Mouse (Mus musculus) liver, embryonic 14.5 days (tissue): ENCODE data around the gene Cenpj. TPM values are rescaled to one million over a fixed set of nuclear protein-coding genes. Genes with fewer than 3 reads are reported as not detected.

Source experiments
- ATAC-seq: fragments of 200-750 bp; cut with Nextera tagmentation; 2 replicates; pipeline ENCODE4 v1.8.0; 2017; ENCODE audit warnings: moderate number of reproducible peaks, mild to moderate bottlenecking, moderate library complexity; ENCODE audit not compliant: insufficient read depth
- DNase-seq, 3 experiments: peaks; one replicate each; pipeline ENCODE4 v3.0.0-alpha.2; 2012 to 2013; ENCODE audit warnings: low read depth in 3 of 3, low spot score in 3 of 3
- H3K27ac ChIP-seq: fragments of 300-500 bp; sonication (generic); 2 replicates; pipeline ENCODE4 v1.5.1; 2014; ENCODE audit warnings: moderate library complexity, mild to moderate bottlenecking, control low read depth, inconsistent platforms
- H3K27me3 ChIP-seq: fragments of 300-500 bp; sonication (generic); 2 replicates; pipeline ENCODE4 v1.6.1; 2014; ENCODE audit warnings: mild to moderate bottlenecking, low read length, moderate library complexity; ENCODE audit not compliant: control insufficient read depth, insufficient read depth
- H3K36me3 ChIP-seq: fragments of 300-500 bp; sonication (generic); replicated peaks from 2 replicates; pipeline ENCODE4 v1.6.1; 2014; ENCODE audit warnings: low read depth; ENCODE audit not compliant: control insufficient read depth, insufficient read depth
- H3K4me1 ChIP-seq, 2 experiments: fragments of 200-500 bp in 1 of 2; fragments of 300-500 bp in 1 of 2; sonication (generic) in 1 of 2; replicated peaks; 2 replicates each; pipeline ENCODE4 v1.6.1; 2012 to 2014; ENCODE audit warnings: antibody characterized with exemption in 1 of 2, inconsistent platforms in 1 of 2, low read length in 1 of 2; ENCODE audit not compliant: control insufficient read depth in 2 of 2, insufficient read depth in 2 of 2
- H3K4me2 ChIP-seq: fragments of 300-500 bp; sonication (generic); 2 replicates; pipeline ENCODE4 v1.6.1; 2014; ENCODE audit warnings: low read depth, mild to moderate bottlenecking, control low read depth, moderate library complexity
- H3K4me3 ChIP-seq, 2 experiments: fragments of 200-500 bp in 1 of 2; fragments of 300-500 bp in 1 of 2; sonication (generic) in 1 of 2; 2 replicates each; pipeline ENCODE4 v1.5.1; 2012 to 2014; ENCODE audit warnings: low read depth in 2 of 2, low read length in 2 of 2, mild to moderate bottlenecking in 2 of 2, control low read depth in 1 of 2, inconsistent platforms in 1 of 2, moderate library complexity in 1 of 2; ENCODE audit not compliant: insufficient read depth in 1 of 2
- H3K9ac ChIP-seq: fragments of 300-500 bp; sonication (generic); replicated peaks from 2 replicates; pipeline ENCODE4 v1.6.1; 2014; ENCODE audit warnings: mild to moderate bottlenecking, control low read depth, moderate library complexity
- H3K9me3 ChIP-seq: fragments of 300-500 bp; sonication (generic); 2 replicates; pipeline ENCODE4 v1.6.1; 2016; ENCODE audit warnings: low read length, mixed read lengths; ENCODE audit not compliant: control insufficient read depth
- CTCF ChIP-seq: IDR thresholded peaks from 2 replicates; pipeline ENCODE4 v1.5.1; 2016; ENCODE audit warnings: antibody characterized with exemption, low read depth, control low read depth
- EP300 ChIP-seq: IDR thresholded peaks from 2 replicates; pipeline ENCODE4 v1.6.1; 2016; ENCODE audit warnings: antibody characterized with exemption, low read depth
- WGBS: fragments of 180-500 bp; shearing (Covaris S2); extraction: QIAGEN DNeasy Blood & Tissue Kit; methylation state at CpG from one replicate; pipeline ENCODE4 v1.1.7; 2014; ENCODE audit not compliant: insufficient replicate concordance; 5-methylcytosine and 5-hydroxymethylcytosine counted together
- polyA plus RNA-seq, 2 experiments: library from polyadenylated mRNA; depleted of rRNA in 1 of 2; stranded (reverse) in 1 of 2; unstranded in 1 of 2; fragments of >200 nt; fragmentation: Nextera tagmentation in 1 of 2; extraction: Ambion mirVana in 1 of 2; gene quantifications; 2 replicates each; pipeline versions ENCODE4 v1.2.1 to v1.2.3; 2012 to 2014

The Cenpj gene
- polyA plus RNA-seq, 2 experiments = 4.0 to 4.2 TPM

GRCm38 (mm10) chr14:56582294-56582693 lies 7.1 kb upstream of the Cenpj start:
- no peak for ATAC-seq
- no peak overlapping the region for H3K27ac ChIP-seq

GRCm38 (mm10) chr14:56581117-56581516 lies 5.9 kb upstream of the Cenpj start:
- no peak for DNase-seq
- H3K4me3 ChIP-seq = no peak overlapping the region
- no peaks in the 10 kb centered on the region for H3K36me3 ChIP-seq
- no peak overlapping the region for H3K27ac ChIP-seq
- ATAC-seq = no peak
- H3K9me3 ChIP-seq = no peaks in the 10 kb centered on the region
- H3K27me3 ChIP-seq = no peaks in the 10 kb centered on the region
- TF ChIP-seq EP300 (no peak), CTCF (no peak)
- no peak overlapping the region for H3K4me2 ChIP-seq
- no peak overlapping the region for H3K9ac ChIP-seq
- WGBS = 37% methylated on average over 5 of the region's 5 CpGs
- H3K4me1 ChIP-seq = 0 out of 4 replicates have a peak, but pooled peaks cover 0 to 2% of the 10 kb centered on the region in 2 experiments

More at GRCm38 (mm10) chr14:56582294-56582693, 7.1 kb upstream of the Cenpj start:
- H3K27me3 ChIP-seq = no peaks in the 10 kb centered on the region
- TF ChIP-seq CTCF (no peak), EP300 (no peak)
- 72% methylated on average over 6 of the region's 6 CpGs for WGBS
- H3K9ac ChIP-seq = no peak overlapping the region
- H3K36me3 ChIP-seq = no peaks in the 10 kb centered on the region
- no peak overlapping the region for H3K4me2 ChIP-seq
- no peaks in the 10 kb centered on the region for H3K9me3 ChIP-seq
- no peaks in the 10 kb centered on the region for H3K4me1 ChIP-seq
- H3K4me3 ChIP-seq = no peak overlapping the region
- no peak for DNase-seq

GRCm38 (mm10) chr14:56579011-56579410 lies 3.8 kb upstream of the Cenpj start:
- DNase-seq = no peak
- no peak overlapping the region for H3K4me2 ChIP-seq
- no peaks in the 10 kb centered on the region for H3K9me3 ChIP-seq
- H3K27me3 ChIP-seq = no peaks in the 10 kb centered on the region
- no peaks in the 10 kb centered on the region for H3K36me3 ChIP-seq
- no peak overlapping the region for H3K4me3 ChIP-seq
- H3K4me1 ChIP-seq = peaks cover 0 to 7% of the 10 kb centered on the region in 2 experiments; a peak in 2 of 4 replicates
- 67% methylated on average over 8 of the region's 8 CpGs for WGBS
- no peak overlapping the region for H3K9ac ChIP-seq
- TF ChIP-seq CTCF = no peak
- no peak for ATAC-seq
- H3K27ac ChIP-seq = no peak overlapping the region

- Histone ChIP-seq H3K9me3 (no peaks in the 10 kb centered on the region), H3K27me3 (no peaks in the 10 kb centered on the region), H3K27ac (no peak overlapping the region), H3K4me3 (peak overlapping the region; percentile 73 to 82; a peak in 3 of 4 replicates), H3K4me1 (peaks cover 2 to 9% of the 10 kb centered on the region in 2 experiments; a peak in 2 of 4 replicates), H3K36me3 (no peaks in the 10 kb centered on the region), H3K4me2 (peak overlapping the region; percentile 89), H3K9ac (peak overlapping the region; percentile 71)
- no peak for DNase-seq
- no peak for ATAC-seq
- no peak for TF ChIP-seq EP300
- TF ChIP-seq CTCF = no peak
- 63% methylated on average over 18 of the region's 18 CpGs for WGBS
Observed at GRCm38 (mm10) chr14:56575969-56576901, 1.0 kb upstream of the Cenpj start.

- peak overlapping the region; percentile 84 for H3K4me2 ChIP-seq
- no peaks in the 10 kb centered on the region for H3K27me3 ChIP-seq
- WGBS = 65% methylated on average over 2 of the region's 2 CpGs
- peak overlapping the region in 1 of 2 experiments; percentile 89; a peak in 2 of 4 replicates for H3K4me3 ChIP-seq
- DNase-seq (no peak), ATAC-seq (no peak)
- no peaks in the 10 kb centered on the region for H3K9me3 ChIP-seq
- no peak overlapping the region for H3K9ac ChIP-seq
- TF ChIP-seq EP300 (no peak), CTCF (no peak)
- H3K36me3 ChIP-seq = no peaks in the 10 kb centered on the region
- no peak overlapping the region for H3K27ac ChIP-seq
- peaks cover 7 to 15% of the 10 kb centered on the region in 2 experiments for H3K4me1 ChIP-seq
Observed at GRCm38 (mm10) chr14:56572546-56572945, 2.7 kb downstream of the Cenpj start.
